Mouse (Mus musculus) lung, embryonic 15.5 days (tissue): ENCODE data around the gene Ldhd. TPM values are rescaled to one million over a fixed set of nuclear protein-coding genes. Genes with fewer than 3 reads are reported as not detected.

ENCODE experiments used
- polyA plus RNA-seq: library from polyadenylated mRNA; unstranded; fragments of >200 nt; fragmentation: Nextera tagmentation; extraction: Ambion mirVana; gene quantifications from 2 replicates; pipeline ENCODE4 v1.2.1, GENCODE M21; 2015

Ldhd gene
- polyA plus RNA-seq, 1 experiment from 2014 or later = 0.54 TPM

Other genes with a start within 250 kb of the Ldhd start
- 0.17 and 0.39 TPM in 2 replicates for gene Fa2h, start 236.6 kb downstream of the Ldhd start, polyA plus RNA-seq
- 5.3 and 6.0 TPM in 2 replicates for gene Wdr59, start 108.3 kb downstream of the Ldhd start, polyA plus RNA-seq
- gene Znrf1, start 94.3 kb downstream of the Ldhd start, polyA plus RNA-seq = 31.5 and 35.2 TPM in 2 replicates
- gene Zfp1, start 13.0 kb upstream of the Ldhd start, polyA plus RNA-seq = 18.9 and 20.0 TPM in 2 replicates
- gene Ctrb1, start 60.6 kb upstream of the Ldhd start, polyA plus RNA-seq = 0.17 and 10.5 TPM in 2 replicates
- 40.7 and 42.6 TPM in 2 replicates for gene Bcar1, start 113.4 kb upstream of the Ldhd start, polyA plus RNA-seq
- gene Cfdp1, start 223.9 kb upstream of the Ldhd start, polyA plus RNA-seq = 195 and 203 TPM in 2 replicates
- gene Tmem170, start 246.4 kb upstream of the Ldhd start, polyA plus RNA-seq = 9.2 and 10.2 TPM in 2 replicates